Mouse (Mus musculus) liver, postnatal 0 days (tissue): ENCODE results near the gene Vmn1r59.

Experiments used
- CTCF ChIP-seq: sonication (generic); IDR thresholded peaks from 2 replicates; pipeline ENCODE4 v1.5.1; 2016; ENCODE audit warnings: antibody characterized with exemption, low read depth
- EP300 ChIP-seq: IDR thresholded peaks from 2 replicates; pipeline ENCODE4 v1.6.1; 2016; ENCODE audit warnings: antibody characterized with exemption, low read depth, mild to moderate bottlenecking

- TF ChIP-seq EP300 (no peak), CTCF (no peak)
Measured at GRCm38 (mm10) chr7:5456674-5457073, at the start of gene Vmn1r59.
